Mouse (Mus musculus) forebrain, embryonic 15.5 days (tissue): ENCODE data around the gene Eef2k. TPM values are rescaled to one million over a fixed set of nuclear protein-coding genes. Genes with fewer than 3 reads are reported as not detected.

ENCODE experiments used
- ATAC-seq: fragments of 200-750 bp; cut with Nextera tagmentation; replicated peaks from 2 replicates; pipeline ENCODE4 v1.8.0; 2017; ENCODE audit warnings: mild to moderate bottlenecking, moderate TSS enrichment, moderate library complexity
- H3K27ac ChIP-seq: fragments of 300-500 bp; sonication (generic); replicated peaks from 2 replicates; pipeline ENCODE4 v1.5.1; 2015; ENCODE audit warnings: mild to moderate bottlenecking, inconsistent platforms
- H3K27me3 ChIP-seq: fragments of 300-500 bp; sonication (generic); 2 replicates; pipeline ENCODE4 v1.6.1; 2015; ENCODE audit warnings: inconsistent platforms
- H3K36me3 ChIP-seq: fragments of 300-500 bp; sonication (generic); 2 replicates; pipeline ENCODE4 v1.6.1; 2015; ENCODE audit warnings: mild to moderate bottlenecking, inconsistent platforms
- H3K4me1 ChIP-seq: fragments of 300-500 bp; sonication (generic); 2 replicates; pipeline ENCODE4 v1.6.1; 2015; ENCODE audit warnings: inconsistent platforms
- H3K4me2 ChIP-seq: fragments of 300-500 bp; sonication (generic); replicated peaks from 2 replicates; pipeline ENCODE4 v1.6.1; 2015; ENCODE audit warnings: mild to moderate bottlenecking, inconsistent platforms
- H3K4me3 ChIP-seq: fragments of 300-500 bp; sonication (generic); 2 replicates; pipeline ENCODE4 v1.5.1; 2015; ENCODE audit warnings: mild to moderate bottlenecking, inconsistent platforms
- H3K9ac ChIP-seq: fragments of 300-500 bp; sonication (generic); replicated peaks from 2 replicates; pipeline ENCODE4 v1.6.1; 2015; ENCODE audit warnings: mild to moderate bottlenecking, inconsistent platforms
- H3K9me3 ChIP-seq: fragments of 300-500 bp; sonication (generic); 2 replicates; pipeline ENCODE4 v1.6.1; 2016; ENCODE audit warnings: inconsistent platforms
- WGBS: fragments of 180-500 bp; shearing (Covaris S2); methylation state at CpG from one replicate; pipeline ENCODE4 v1.1.7; 2015; ENCODE audit warnings: mixed read lengths; 5-methylcytosine and 5-hydroxymethylcytosine counted together
- polyA plus RNA-seq: library from polyadenylated mRNA; unstranded; fragments of >200 nt; fragmentation: Nextera tagmentation; extraction: Ambion mirVana; gene quantifications from 2 replicates; pipeline ENCODE4 v1.2.1, GENCODE M21; 2015

Gene Eef2k
- polyA plus RNA-seq, 1 experiment from 2014 or later: 33.7 TPM

DNA sequence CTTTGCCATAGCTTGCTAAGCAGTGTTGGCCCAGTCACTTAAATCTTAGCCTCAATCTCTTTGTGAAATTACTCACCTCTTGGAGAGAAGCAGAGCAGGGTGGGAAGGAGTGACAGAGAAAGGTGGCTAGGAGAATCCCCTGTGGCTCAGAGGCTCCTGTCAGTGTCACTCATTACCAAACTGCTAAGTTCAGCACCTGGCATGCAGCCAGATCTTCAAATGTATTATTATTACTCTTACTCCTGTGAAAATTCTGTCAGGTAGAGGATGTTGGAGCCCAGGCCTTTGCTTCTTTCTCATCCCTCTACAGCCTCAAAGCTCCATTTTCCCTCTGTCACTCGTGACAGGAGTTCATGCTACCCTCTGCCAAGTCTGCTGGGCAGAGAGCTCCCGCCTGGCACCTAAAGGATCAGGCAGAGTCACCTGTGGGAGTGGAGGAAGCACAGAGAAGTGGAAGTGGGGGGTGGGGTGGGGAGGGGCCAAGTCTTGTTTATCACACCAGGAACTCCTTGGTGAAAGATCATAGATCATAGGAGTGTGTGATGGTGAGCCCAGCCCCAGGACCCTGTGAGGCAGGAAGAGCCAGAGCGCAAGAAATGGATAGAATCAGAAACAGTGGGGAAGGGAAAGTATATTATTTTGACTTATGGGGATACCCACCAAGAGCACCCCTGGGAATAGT lies 6.3 kb downstream of the Eef2k start:
- 93% methylated on average over 3 of the region's 3 CpGs for WGBS
- Histone ChIP-seq H3K27me3 (no peaks in the 10 kb centered on the region), H3K4me3 (no peak overlapping the region), H3K4me1 (peaks cover 21% of the 10 kb centered on the region), H3K9ac (no peak overlapping the region), H3K27ac (no peak overlapping the region), H3K36me3 (no peaks in the 10 kb centered on the region), H3K4me2 (no peak overlapping the region), H3K9me3 (no peaks in the 10 kb centered on the region)
- no peak for ATAC-seq

- Histone ChIP-seq H3K9me3 (no peaks in the 10 kb centered on the region), H3K9ac (no peak overlapping the region), H3K4me2 (no peak overlapping the region), H3K36me3 (no peaks in the 10 kb centered on the region), H3K27me3 (no peaks in the 10 kb centered on the region), H3K27ac (no peak overlapping the region), H3K4me1 (peaks cover 9% of the 10 kb centered on the region), H3K4me3 (no peak overlapping the region)
- ATAC-seq: no peak
- WGBS: 96% methylated on average over 3 of the region's 3 CpGs
These were observed 7.5 kb downstream of the Eef2k start for GRCm38 (mm10) chr7:120850165-120850564.

DNA sequence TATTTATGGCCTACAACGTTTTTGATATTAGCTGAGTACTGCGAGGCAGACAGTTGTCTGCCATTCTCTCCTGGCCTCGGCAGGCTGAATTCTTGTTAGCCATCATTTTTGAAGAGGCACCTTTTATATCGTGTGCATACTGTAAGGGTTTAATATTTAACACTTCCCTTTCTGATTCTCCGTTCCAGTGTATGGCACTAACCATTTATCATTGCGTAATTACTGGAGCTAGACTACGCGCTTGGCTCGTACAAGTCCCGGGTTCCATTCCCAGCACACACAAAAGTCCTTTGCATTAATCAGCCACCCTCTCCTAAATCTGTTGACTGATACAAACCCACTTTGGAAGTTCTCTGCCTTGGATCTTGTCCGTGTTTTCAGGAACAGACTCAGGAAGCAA lies 17.2 kb downstream of the Eef2k start:
- no peak overlapping the region for H3K27ac ChIP-seq
- H3K4me3 ChIP-seq: no peak overlapping the region
- H3K9me3 ChIP-seq: no peaks in the 10 kb centered on the region
- no peaks in the 10 kb centered on the region for H3K27me3 ChIP-seq
- no peak overlapping the region for H3K9ac ChIP-seq
- H3K4me2 ChIP-seq: no peak overlapping the region
- no peak for ATAC-seq
- 94% methylated on average over 11 of the region's 11 CpGs for WGBS
- peaks cover 7% of the 10 kb centered on the region; the same call in 1 of the 2 replicates for H3K36me3 ChIP-seq
- peaks cover 3% of the 10 kb centered on the region for H3K4me1 ChIP-seq

- H3K4me3 ChIP-seq: no peak overlapping the region
- H3K36me3 ChIP-seq: peaks cover 7% of the 10 kb centered on the region; the same call in 1 of the 2 replicates
- H3K4me1 ChIP-seq: peaks cover 12% of the 10 kb centered on the region
- ATAC-seq: no peak
- H3K9ac ChIP-seq: no peak overlapping the region
- no peaks in the 10 kb centered on the region for H3K27me3 ChIP-seq
- H3K27ac ChIP-seq: no peak overlapping the region
- 60% methylated on average over 10 of the region's 10 CpGs for whole genome bisulfite sequencing
- H3K9me3 ChIP-seq: no peaks in the 10 kb centered on the region
- H3K4me2 ChIP-seq: no peak overlapping the region
These were observed 18.3 kb downstream of the Eef2k start for GRCm38 (mm10) chr7:120860799-120861487.

- 60% methylated on average over 2 of the region's 2 CpGs for WGBS
- H3K9ac ChIP-seq: no peak overlapping the region
- no peak overlapping the region for H3K4me2 ChIP-seq
- H3K36me3 ChIP-seq: peaks cover 7% of the 10 kb centered on the region; the same call in 1 of the 2 replicates
- no peak overlapping the region for H3K4me3 ChIP-seq
- peaks cover 12% of the 10 kb centered on the region for H3K4me1 ChIP-seq
- ATAC-seq: no peak
- no peaks in the 10 kb centered on the region for H3K27me3 ChIP-seq
- H3K27ac ChIP-seq: no peak overlapping the region
- H3K9me3 ChIP-seq: no peaks in the 10 kb centered on the region
These were observed 18.9 kb downstream of the Eef2k start for GRCm38 (mm10) chr7:120861488-120862047.

- Histone ChIP-seq H3K36me3 (peaks cover 7% of the 10 kb centered on the region; the same call in 1 of the 2 replicates), H3K9me3 (no peaks in the 10 kb centered on the region), H3K9ac (no peak overlapping the region), H3K4me2 (no peak overlapping the region), H3K27ac (no peak overlapping the region), H3K4me1 (peaks cover 12% of the 10 kb centered on the region), H3K4me3 (no peak overlapping the region), H3K27me3 (no peaks in the 10 kb centered on the region)
- 21% methylated on average over 3 of the region's 3 CpGs for WGBS
- no peak for ATAC-seq
These were observed 19.6 kb downstream of the Eef2k start for GRCm38 (mm10) chr7:120862196-120862595.

DNA sequence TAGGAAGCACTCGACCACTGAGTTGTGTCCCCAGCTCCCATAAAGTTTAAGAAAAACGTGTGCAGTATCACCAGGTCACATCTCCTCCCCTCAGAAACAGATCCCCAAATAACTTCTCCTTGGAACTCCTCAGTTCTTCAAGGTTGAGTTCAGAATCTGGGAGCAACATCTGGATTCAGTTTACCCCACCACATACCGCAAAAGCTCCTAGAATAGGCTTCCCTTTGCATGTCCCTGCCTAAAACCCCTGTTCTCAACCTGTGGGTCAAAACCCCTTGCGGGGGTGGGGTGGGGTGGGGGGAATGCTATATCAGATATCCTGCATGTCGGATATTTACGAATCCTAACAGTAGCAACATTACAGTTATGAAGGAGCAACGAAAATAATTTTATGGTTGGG lies 20.0 kb downstream of the Eef2k start:
- H3K4me1 ChIP-seq: peaks cover 12% of the 10 kb centered on the region
- no peaks in the 10 kb centered on the region for H3K9me3 ChIP-seq
- H3K27ac ChIP-seq: no peak overlapping the region
- H3K36me3 ChIP-seq: peaks cover 7% of the 10 kb centered on the region; the same call in 1 of the 2 replicates
- no peak overlapping the region for H3K9ac ChIP-seq
- no peak overlapping the region for H3K4me3 ChIP-seq
- no peak for ATAC-seq
- H3K4me2 ChIP-seq: no peak overlapping the region
- no peaks in the 10 kb centered on the region for H3K27me3 ChIP-seq
- WGBS: 71% methylated on average over 7 of the region's 7 CpGs

- H3K36me3 ChIP-seq: peaks cover 4% of the 10 kb centered on the region; the same call in 1 of the 2 replicates
- ATAC-seq: no peak
- H3K27me3 ChIP-seq: no peaks in the 10 kb centered on the region
These were observed 20.8 kb downstream of the Eef2k start for GRCm38 (mm10) chr7:120863476-120863875.

GRCm38 (mm10) chr7:120865100-120865499 lies 22.5 kb downstream of the Eef2k start:
- H3K36me3 ChIP-seq: peaks cover 2% of the 10 kb centered on the region; the same call in 1 of the 2 replicates
- ATAC-seq: peak; percentile 68; the same call in 1 of the 2 replicates
- no peak overlapping the region; the same call in 1 of the 2 replicates for H3K9ac ChIP-seq
- WGBS: 10% methylated on average over 7 of the region's 7 CpGs
- no peaks in the 10 kb centered on the region for H3K9me3 ChIP-seq
- no peak overlapping the region for H3K4me3 ChIP-seq
- 0 out of 2 replicates have a peak overlapping the region, but pooled peaks have one; percentile 54 for H3K27ac ChIP-seq
- peaks cover 12% of the 10 kb centered on the region for H3K4me1 ChIP-seq
- H3K4me2 ChIP-seq: no peak overlapping the region
- no peaks in the 10 kb centered on the region for H3K27me3 ChIP-seq

More at GRCm38 (mm10) chr7:120863476-120863875, 20.8 kb downstream of the Eef2k start:
- Histone ChIP-seq H3K9ac (no peak overlapping the region), H3K4me1 (peaks cover 12% of the 10 kb centered on the region), H3K27ac (no peak overlapping the region), H3K9me3 (no peaks in the 10 kb centered on the region), H3K4me3 (no peak overlapping the region), H3K4me2 (no peak overlapping the region)
- WGBS: 69% methylated on average over 5 of the region's 5 CpGs

- Histone ChIP-seq H3K4me2 (no peak overlapping the region), H3K4me3 (no peak overlapping the region), H3K4me1 (peaks cover 12% of the 10 kb centered on the region), H3K9ac (no peak overlapping the region), H3K27me3 (no peaks in the 10 kb centered on the region), H3K27ac (peak overlapping the region; percentile 54), H3K9me3 (no peaks in the 10 kb centered on the region), H3K36me3 (no peaks in the 10 kb centered on the region)
- no peak for ATAC-seq
- 54% methylated on average over 4 of the region's 4 CpGs for WGBS
These were observed 23.2 kb downstream of the Eef2k start for GRCm38 (mm10) chr7:120865832-120866231.

DNA sequence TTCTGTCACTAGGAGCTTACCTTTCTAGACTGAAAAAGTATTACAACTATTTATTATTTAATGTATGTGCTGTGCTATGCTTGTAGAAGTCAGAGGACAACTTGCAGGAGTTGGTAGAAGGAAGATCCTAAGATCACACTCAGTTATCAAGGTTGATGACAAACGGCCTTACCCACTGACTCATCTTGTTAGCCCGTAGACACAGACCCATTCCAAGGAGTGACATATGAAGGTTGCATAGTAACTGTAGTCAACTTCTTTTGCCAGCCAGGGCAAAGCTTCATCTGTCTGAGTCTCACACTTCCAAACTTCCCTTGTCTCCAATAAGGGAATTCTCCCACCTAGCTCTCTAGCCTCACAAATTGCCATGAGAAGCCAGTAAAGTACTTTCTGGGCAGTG lies 24.1 kb downstream of the Eef2k start:
- Histone ChIP-seq H3K4me2 (no peak overlapping the region), H3K9me3 (no peaks in the 10 kb centered on the region), H3K36me3 (no peaks in the 10 kb centered on the region), H3K27ac (no peak overlapping the region), H3K9ac (no peak overlapping the region), H3K27me3 (no peaks in the 10 kb centered on the region), H3K4me3 (no peak overlapping the region), H3K4me1 (peaks cover 12% of the 10 kb centered on the region)
- WGBS: 82% methylated on average over 2 of the region's 2 CpGs
- no peak for ATAC-seq

DNA sequence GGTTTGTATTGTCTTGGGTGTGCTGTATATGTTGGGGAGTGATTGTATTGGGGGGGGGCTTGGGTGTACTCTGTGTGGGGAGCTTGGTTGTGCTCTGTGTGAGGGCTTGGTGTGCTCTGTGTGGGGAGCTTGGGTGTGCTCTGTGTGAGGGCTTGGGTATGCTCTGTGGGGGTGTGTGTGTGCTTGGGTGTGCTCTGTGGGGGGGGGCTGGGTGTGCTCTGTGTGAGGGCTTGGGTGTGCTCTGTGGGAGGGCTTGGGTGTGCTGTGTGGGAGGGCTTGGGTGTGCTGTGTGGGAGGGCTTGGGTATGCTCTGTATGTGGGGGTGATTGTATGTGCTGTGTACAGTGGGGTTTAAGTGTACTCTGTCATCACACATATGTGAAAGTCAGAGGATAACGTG lies 25.1 kb downstream of the Eef2k start:
- Histone ChIP-seq H3K27me3 (no peaks in the 10 kb centered on the region), H3K36me3 (no peaks in the 10 kb centered on the region), H3K27ac (no peak overlapping the region), H3K9ac (no peak overlapping the region), H3K4me3 (no peak overlapping the region), H3K4me2 (no peak overlapping the region), H3K4me1 (peaks cover 12% of the 10 kb centered on the region), H3K9me3 (no peaks in the 10 kb centered on the region)
- ATAC-seq: no peak; the same call in 1 of the 2 replicates
- 82% methylated on average over 1 of the region's 1 CpGs for WGBS
